Mouse (Mus musculus): ENCODE measurements around the gene Syce1. TPM values are rescaled to one million over a fixed set of nuclear protein-coding genes. Genes with fewer than 3 reads are reported as not detected.

The Syce1 gene
- polyA plus RNA-seq, 1 experiment from 2014 or later: 0.70 TPM

- H3K4me1 ChIP-seq (ENCODE audit: control insufficient read depth, insufficient read depth, low read length): no peaks in the 10 kb centered on the region
- WGBS (ENCODE audit: insufficient replicate concordance): 56% methylated on average over 4 of the region's 4 CpGs
- no peaks in the 10 kb centered on the region for H3K27me3 ChIP-seq (ENCODE audit: control insufficient read depth, insufficient read depth, low read length)
- no peak for ATAC-seq (replicated peaks; ENCODE audit: insufficient number of reproducible peaks, low FRiP score, low TSS enrichment)
- no peak overlapping the region for H3K9ac ChIP-seq (ENCODE audit: low read depth, low read length)
- H3K36me3 ChIP-seq (ENCODE audit: control insufficient read depth, insufficient read depth, low read length): no peaks in the 10 kb centered on the region
- no peaks in the 10 kb centered on the region for H3K9me3 ChIP-seq (replicated peaks; ENCODE audit: control insufficient read depth, low read length)
- no peak overlapping the region for H3K4me2 ChIP-seq
- H3K4me3 ChIP-seq (ENCODE audit: low read depth, low read length): no peak overlapping the region
- H3K27ac ChIP-seq (ENCODE audit: low read depth, low read length): no peak overlapping the region
Measured at GRCm38 (mm10) chr7:140756151-140756854, 31.3 kb downstream of the Syce1 start.

- Histone ChIP-seq H3K9me3 (replicated peaks; ENCODE audit: control insufficient read depth, low read length) (no peaks in the 10 kb centered on the region), H3K27ac (ENCODE audit: low read depth, low read length) (no peak overlapping the region), H3K4me1 (ENCODE audit: control insufficient read depth, insufficient read depth, low read length) (no peaks in the 10 kb centered on the region), H3K4me3 (ENCODE audit: low read depth, low read length) (no peak overlapping the region), H3K9ac (ENCODE audit: low read depth, low read length) (no peak overlapping the region), H3K4me2 (no peak overlapping the region), H3K36me3 (ENCODE audit: control insufficient read depth, insufficient read depth, low read length) (no peaks in the 10 kb centered on the region), H3K27me3 (ENCODE audit: control insufficient read depth, insufficient read depth, low read length) (no peaks in the 10 kb centered on the region)
- ATAC-seq (replicated peaks; ENCODE audit: insufficient number of reproducible peaks, low FRiP score, low TSS enrichment): no peak
Measured at GRCm38 (mm10) chr7:140754556-140754955, 33.1 kb downstream of the Syce1 start.

GRCm38 (mm10) chr7:140748827-140749160, 38.9 kb downstream of the Syce1 start:
- WGBS (ENCODE audit: insufficient replicate concordance): 71% methylated on average over 3 of the region's 3 CpGs
- Histone ChIP-seq H3K9ac (ENCODE audit: low read depth, low read length) (no peak overlapping the region), H3K27me3 (ENCODE audit: control insufficient read depth, insufficient read depth, low read length) (no peaks in the 10 kb centered on the region), H3K27ac (ENCODE audit: low read depth, low read length) (no peak overlapping the region), H3K9me3 (replicated peaks; ENCODE audit: control insufficient read depth, low read length) (no peaks in the 10 kb centered on the region), H3K4me2 (no peak overlapping the region), H3K4me1 (ENCODE audit: control insufficient read depth, insufficient read depth, low read length) (no peaks in the 10 kb centered on the region), H3K36me3 (ENCODE audit: control insufficient read depth, insufficient read depth, low read length) (no peaks in the 10 kb centered on the region), H3K4me3 (ENCODE audit: low read depth, low read length) (no peak overlapping the region)
- ATAC-seq (replicated peaks; ENCODE audit: insufficient number of reproducible peaks, low FRiP score, low TSS enrichment): no peak

GRCm38 (mm10) chr7:140748116-140748826, 39.4 kb downstream of the Syce1 start:
- no peaks in the 10 kb centered on the region for H3K4me1 ChIP-seq (ENCODE audit: control insufficient read depth, insufficient read depth, low read length)
- no peak overlapping the region for H3K9ac ChIP-seq (ENCODE audit: low read depth, low read length)
- no peaks in the 10 kb centered on the region for H3K36me3 ChIP-seq (ENCODE audit: control insufficient read depth, insufficient read depth, low read length)
- no peak overlapping the region for H3K27ac ChIP-seq (ENCODE audit: low read depth, low read length)
- no peaks in the 10 kb centered on the region for H3K27me3 ChIP-seq (ENCODE audit: control insufficient read depth, insufficient read depth, low read length)
- WGBS (ENCODE audit: insufficient replicate concordance): 74% methylated on average over 6 of the region's 6 CpGs
- H3K9me3 ChIP-seq (replicated peaks; ENCODE audit: control insufficient read depth, low read length): no peaks in the 10 kb centered on the region
- H3K4me3 ChIP-seq (ENCODE audit: low read depth, low read length): no peak overlapping the region
- H3K4me2 ChIP-seq: no peak overlapping the region
- ATAC-seq (replicated peaks; ENCODE audit: insufficient number of reproducible peaks, low FRiP score, low TSS enrichment): no peak

- Histone ChIP-seq H3K4me3 (ENCODE audit: low read depth, low read length) (no peak overlapping the region), H3K9me3 (replicated peaks; ENCODE audit: control insufficient read depth, low read length) (no peaks in the 10 kb centered on the region), H3K4me1 (ENCODE audit: control insufficient read depth, insufficient read depth, low read length) (no peaks in the 10 kb centered on the region), H3K27ac (ENCODE audit: low read depth, low read length) (no peak overlapping the region), H3K4me2 (no peak overlapping the region), H3K36me3 (ENCODE audit: control insufficient read depth, insufficient read depth, low read length) (no peaks in the 10 kb centered on the region), H3K27me3 (ENCODE audit: control insufficient read depth, insufficient read depth, low read length) (no peaks in the 10 kb centered on the region), H3K9ac (ENCODE audit: low read depth, low read length) (no peak overlapping the region)
- 73% methylated on average over 3 of the region's 3 CpGs for WGBS (ENCODE audit: insufficient replicate concordance)
- no peak for ATAC-seq (replicated peaks; ENCODE audit: insufficient number of reproducible peaks, low FRiP score, low TSS enrichment)
Measured at GRCm38 (mm10) chr7:140747402-140747801, 40.2 kb downstream of the Syce1 start.

GRCm38 (mm10) chr7:140733162-140733561, 54.5 kb downstream of the Syce1 start:
- no peaks in the 10 kb centered on the region for H3K27me3 ChIP-seq (ENCODE audit: control insufficient read depth, insufficient read depth, low read length)

More at GRCm38 (mm10) chr7:140733162-140733561, 54.5 kb downstream of the Syce1 start:
- Histone ChIP-seq H3K4me3 (ENCODE audit: low read depth, low read length) (no peak overlapping the region), H3K27ac (ENCODE audit: low read depth, low read length) (no peak overlapping the region), H3K9ac (ENCODE audit: low read depth, low read length) (no peak overlapping the region), H3K4me1 (ENCODE audit: control insufficient read depth, insufficient read depth, low read length) (no peaks in the 10 kb centered on the region), H3K9me3 (replicated peaks; ENCODE audit: control insufficient read depth, low read length) (no peaks in the 10 kb centered on the region), H3K4me2 (no peak overlapping the region), H3K36me3 (ENCODE audit: control insufficient read depth, insufficient read depth, low read length) (no peaks in the 10 kb centered on the region)
- no peak for ATAC-seq (replicated peaks; ENCODE audit: insufficient number of reproducible peaks, low FRiP score, low TSS enrichment)
- 66% methylated on average over 2 of the region's 2 CpGs for WGBS (ENCODE audit: insufficient replicate concordance)

Other genes starting within 250 kb of the Syce1 start
- gene Olfr538, start 220.0 kb downstream of the Syce1 start, polyA plus RNA-seq (2014; fragmentation: Nextera tagmentation; extraction: Ambion mirVana): not detected in 2 replicates
- not detected in 2 replicates for gene Olfr46, start 186.6 kb downstream of the Syce1 start, polyA plus RNA-seq (2014; fragmentation: Nextera tagmentation; extraction: Ambion mirVana)
- gene Olfr61, start 158.9 kb downstream of the Syce1 start, polyA plus RNA-seq (2014; fragmentation: Nextera tagmentation; extraction: Ambion mirVana): not detected in 2 replicates
- not detected in 2 replicates for gene Olfr53, start 141.4 kb downstream of the Syce1 start, polyA plus RNA-seq (2014; fragmentation: Nextera tagmentation; extraction: Ambion mirVana)
- gene Olfr539, start 127.9 kb downstream of the Syce1 start, polyA plus RNA-seq (2014; fragmentation: Nextera tagmentation; extraction: Ambion mirVana): not detected in 2 replicates
- gene Olfr45, start 105.9 kb downstream of the Syce1 start, polyA plus RNA-seq (2014; fragmentation: Nextera tagmentation; extraction: Ambion mirVana): not detected in 2 replicates
- gene Olfr541, start 90.6 kb downstream of the Syce1 start, polyA plus RNA-seq (2014; fragmentation: Nextera tagmentation; extraction: Ambion mirVana): not detected in 2 replicates
- not detected in 2 replicates for gene Cyp2e1, start 24.1 kb downstream of the Syce1 start, polyA plus RNA-seq (2014; fragmentation: Nextera tagmentation; extraction: Ambion mirVana)
- 0.93 and 1.0 TPM in 2 replicates for gene Zfp941, start 34.3 kb upstream of the Syce1 start, polyA plus RNA-seq (2014; fragmentation: Nextera tagmentation; extraction: Ambion mirVana)
- gene Urah, start 47.2 kb upstream of the Syce1 start, polyA plus RNA-seq (2014; fragmentation: Nextera tagmentation; extraction: Ambion mirVana): not detected in 2 replicates
- not detected in 2 replicates for gene Scgb1c1, start 57.7 kb upstream of the Syce1 start, polyA plus RNA-seq (2014; fragmentation: Nextera tagmentation; extraction: Ambion mirVana)
- gene Odf3, start 60.0 kb upstream of the Syce1 start, polyA plus RNA-seq (2014; fragmentation: Nextera tagmentation; extraction: Ambion mirVana): not detected in 2 replicates
- not detected in 2 replicates for gene Gm45785, start 68.5 kb upstream of the Syce1 start, polyA plus RNA-seq (2014; fragmentation: Nextera tagmentation; extraction: Ambion mirVana)
- gene Ric8a, start 69.1 kb upstream of the Syce1 start, polyA plus RNA-seq (2014; fragmentation: Nextera tagmentation; extraction: Ambion mirVana): 38.9 and 47.8 TPM in 2 replicates
- gene Bet1l, start 69.7 kb upstream of the Syce1 start, polyA plus RNA-seq (2014; fragmentation: Nextera tagmentation; extraction: Ambion mirVana): 29.4 and 30.8 TPM in 2 replicates
- 102 and 139 TPM in 2 replicates for gene Psmd13, start 94.1 kb upstream of the Syce1 start, polyA plus RNA-seq (2014; fragmentation: Nextera tagmentation; extraction: Ambion mirVana)
- 31.9 and 34.8 TPM in 2 replicates for gene Sirt3, start 94.5 kb upstream of the Syce1 start, polyA plus RNA-seq (2014; fragmentation: Nextera tagmentation; extraction: Ambion mirVana)
- 69.2 and 75.4 TPM in 2 replicates for gene Cox8b, start 112.6 kb upstream of the Syce1 start, polyA plus RNA-seq (2014; fragmentation: Nextera tagmentation; extraction: Ambion mirVana)
- not detected in 2 replicates for gene Nlrp6, start 133.1 kb upstream of the Syce1 start, polyA plus RNA-seq (2014; fragmentation: Nextera tagmentation; extraction: Ambion mirVana)
- gene Pgghg, start 153.5 kb upstream of the Syce1 start, polyA plus RNA-seq (2014; fragmentation: Nextera tagmentation; extraction: Ambion mirVana): 11.1 and 12.0 TPM in 2 replicates
- 0.34 TPM in 1 of 2 replicates, not detected in the other for gene Ifitm5, start 162.4 kb upstream of the Syce1 start, polyA plus RNA-seq (2014; fragmentation: Nextera tagmentation; extraction: Ambion mirVana)
- 0.46 TPM in 1 of 2 replicates, not detected in the other for gene Gm45717, start 168.1 kb upstream of the Syce1 start, polyA plus RNA-seq (2014; fragmentation: Nextera tagmentation; extraction: Ambion mirVana)
- gene Ifitm2, start 168.1 kb upstream of the Syce1 start, polyA plus RNA-seq (2014; fragmentation: Nextera tagmentation; extraction: Ambion mirVana): 420 and 429 TPM in 2 replicates
- gene Ifitm1, start 179.4 kb upstream of the Syce1 start, polyA plus RNA-seq (2014; fragmentation: Nextera tagmentation; extraction: Ambion mirVana): 4.8 and 7.6 TPM in 2 replicates
- gene Ifitm3, start 222.9 kb upstream of the Syce1 start, polyA plus RNA-seq (2014; fragmentation: Nextera tagmentation; extraction: Ambion mirVana): 32.5 and 36.2 TPM in 2 replicates
- gene Ifitm6, start 230.1 kb upstream of the Syce1 start, polyA plus RNA-seq (2014; fragmentation: Nextera tagmentation; extraction: Ambion mirVana): 0.26 TPM in 1 of 2 replicates, not detected in the other
- gene Gm17387, start 241.3 kb upstream of the Syce1 start, polyA plus RNA-seq (2014; fragmentation: Nextera tagmentation; extraction: Ambion mirVana): not detected in 2 replicates

Measured in heart, embryonic 11.5 days (tissue).